ENCODE assay signal across 37 mouse cellular contexts in genomic region chr11:88248636-88249035, GRCm38 (mm10). TPM values are rescaled to one million over a fixed set of nuclear protein-coding genes. Genes with fewer than 3 reads are reported as not detected.
DNase-seq lines count a peak whose midpoint lies in the region; ATAC-seq lines count a peak whose summit lies in the region.
"Had no signal": no experiment of that assay in that cellular context is flagged by ENCODE, and none has a peak within 500 bp of the region (broad histone marks: within the 10 kb centered on the region; RNA-seq: fewer than 3 reads in every experiment).

No protein-coding gene starts in this region.

- no peak for ATAC-seq in limb, embryonic 12.5 days (ENCODE audit: insufficient number of reproducible peaks, insufficient read depth, low FRiP score, low TSS enrichment, low read depth)
- no peak for ATAC-seq in neural tube, embryonic 12.5 days (ENCODE audit: low FRiP score, low read depth)
- ATAC-seq in neural tube, embryonic 15.5 days (ENCODE audit: low FRiP score) = no peak
- no peak for ATAC-seq in neural tube, embryonic 13.5 days (ENCODE audit: low read depth)
- ATAC-seq: forebrain, embryonic 15.5 days; inflammation-experienced regulatory T-cells, adult 6 months; liver, embryonic 12.5 days; liver, postnatal 0 days had no signal

- no peak overlapping the region for H3K4me3 ChIP-seq in limb, embryonic 12.5 days (replicated peaks)
- no peak overlapping the region for H3K4me3 ChIP-seq in limb, embryonic 10.5 days
- H3K4me3 ChIP-seq in neural tube, embryonic 12.5 days = no peak overlapping the region
- H3K4me3 ChIP-seq in neural tube, embryonic 15.5 days (replicated peaks) = no peak overlapping the region
- H3K4me3 ChIP-seq in neural tube, embryonic 13.5 days = no peak overlapping the region
- H3K4me3 ChIP-seq: forebrain, embryonic 15.5 days; heart, embryonic 12.5 days; limb, embryonic 13.5 days; liver, embryonic 12.5 days; myocyte had no signal

- DNase-seq in gastrocnemius, adult 18-20 months (ENCODE audit: low spot score) = peak; percentile 42
- no peak for DNase-seq in gastrocnemius, postnatal 4 days (ENCODE audit: low spot score in 2 of 2)
- DNase-seq in limb, embryonic 10.5 days (ENCODE audit: low spot score) = no peak
- DNase-seq in urinary bladder, postnatal 25 days (ENCODE audit: low spot score) = no peak
- DNase-seq: cerebellum, adult 2 months; cerebellum, postnatal 25 days; heart, adult 18-20 months; heart, postnatal 4 days; kidney, adult 11 months; kidney, postnatal 14 days; liver, postnatal 0 days; lung, postnatal 36 days; thymus, adult 2 months; thymus, postnatal 36 days had no signal

- H3K27me3 ChIP-seq in limb, embryonic 12.5 days = peaks cover 13% of the 10 kb centered on the region; the same call in 1 of the 2 replicates
- H3K27me3 ChIP-seq in limb, embryonic 10.5 days (ENCODE audit: low read depth, poor library complexity, severe bottlenecking) = peaks cover 10% of the 10 kb centered on the region; the same call in 1 of the 2 replicates
- H3K27me3 ChIP-seq in neural tube, embryonic 12.5 days (replicated peaks) = no peaks in the 10 kb centered on the region
- H3K27me3 ChIP-seq in neural tube, embryonic 15.5 days (replicated peaks) = no peaks in the 10 kb centered on the region
- H3K27me3 ChIP-seq in neural tube, embryonic 13.5 days = no peaks in the 10 kb centered on the region
- H3K27me3 ChIP-seq: heart, embryonic 12.5 days had no signal

- 59% methylated on average over 5 of the region's 5 CpGs for WGBS in limb, embryonic 12.5 days
- 63% methylated on average over 5 of the region's 5 CpGs for WGBS in limb, embryonic 10.5 days
- 57% methylated on average over 5 of the region's 5 CpGs for WGBS in neural tube, embryonic 12.5 days
- 58% methylated on average over 5 of the region's 5 CpGs for WGBS in neural tube, embryonic 15.5 days
- 53% methylated on average over 5 of the region's 5 CpGs for WGBS in neural tube, embryonic 13.5 days

- no peak overlapping the region for H3K4me2 ChIP-seq in limb, embryonic 12.5 days
- no peak overlapping the region for H3K4me2 ChIP-seq in neural tube, embryonic 12.5 days (replicated peaks)
- no peak overlapping the region for H3K4me2 ChIP-seq in neural tube, embryonic 15.5 days
- H3K4me2 ChIP-seq in neural tube, embryonic 13.5 days = no peak overlapping the region
- H3K4me2 ChIP-seq: forebrain, embryonic 15.5 days; heart, embryonic 12.5 days; limb, embryonic 13.5 days; liver, embryonic 12.5 days had no signal

- no peak overlapping the region for H3K27ac ChIP-seq in limb, embryonic 12.5 days
- H3K27ac ChIP-seq in limb, embryonic 10.5 days = no peak overlapping the region
- peak overlapping the region; percentile 3; the same call in 1 of the 2 replicates for H3K27ac ChIP-seq in neural tube, embryonic 12.5 days
- no peak overlapping the region for H3K27ac ChIP-seq in neural tube, embryonic 15.5 days (replicated peaks)
- H3K27ac ChIP-seq in neural tube, embryonic 13.5 days (replicated peaks) = 0 out of 2 replicates have a peak overlapping the region, but pooled peaks have one; percentile 33
- H3K27ac ChIP-seq: forebrain, embryonic 15.5 days; limb, embryonic 13.5 days; liver, embryonic 12.5 days had no signal

- H3K36me3 ChIP-seq in limb, embryonic 12.5 days = no peaks in the 10 kb centered on the region
- no peaks in the 10 kb centered on the region for H3K36me3 ChIP-seq in limb, embryonic 10.5 days
- no peaks in the 10 kb centered on the region for H3K36me3 ChIP-seq in neural tube, embryonic 12.5 days
- H3K36me3 ChIP-seq in neural tube, embryonic 15.5 days = no peaks in the 10 kb centered on the region
- no peaks in the 10 kb centered on the region for H3K36me3 ChIP-seq in neural tube, embryonic 13.5 days
- H3K36me3 ChIP-seq: forebrain, embryonic 15.5 days; heart, embryonic 12.5 days; limb, embryonic 13.5 days; liver, embryonic 12.5 days had no signal

- no peaks in the 10 kb centered on the region for H3K9me3 ChIP-seq in limb, embryonic 12.5 days
- H3K9me3 ChIP-seq in limb, embryonic 10.5 days (replicated peaks) = no peaks in the 10 kb centered on the region
- H3K9me3 ChIP-seq in neural tube, embryonic 12.5 days = no peaks in the 10 kb centered on the region
- H3K9me3 ChIP-seq in neural tube, embryonic 15.5 days (replicated peaks) = no peaks in the 10 kb centered on the region
- no peaks in the 10 kb centered on the region for H3K9me3 ChIP-seq in neural tube, embryonic 13.5 days
- H3K9me3 ChIP-seq: forebrain, embryonic 15.5 days; heart, embryonic 12.5 days; limb, embryonic 13.5 days; liver, embryonic 12.5 days had no signal

- H3K9ac ChIP-seq in limb, embryonic 12.5 days (replicated peaks) = 0 out of 2 replicates have a peak overlapping the region, but pooled peaks have one; percentile 31
- H3K9ac ChIP-seq in neural tube, embryonic 12.5 days = 0 out of 2 replicates have a peak overlapping the region, but pooled peaks have one; percentile 3
- H3K9ac ChIP-seq in neural tube, embryonic 15.5 days (replicated peaks) = no peak overlapping the region
- no peak overlapping the region for H3K9ac ChIP-seq in neural tube, embryonic 13.5 days
- H3K9ac ChIP-seq: forebrain, embryonic 15.5 days; heart, embryonic 12.5 days; limb, embryonic 13.5 days; liver, embryonic 12.5 days; liver, postnatal 0 days had no signal

- H3K4me1 ChIP-seq in limb, embryonic 12.5 days (replicated peaks) = peaks cover 31% of the 10 kb centered on the region
- H3K4me1 ChIP-seq in limb, embryonic 10.5 days = peaks cover 34% of the 10 kb centered on the region
- peaks cover 45% of the 10 kb centered on the region for H3K4me1 ChIP-seq in neural tube, embryonic 12.5 days
- H3K4me1 ChIP-seq in neural tube, embryonic 15.5 days = peaks cover 31% of the 10 kb centered on the region
- H3K4me1 ChIP-seq in neural tube, embryonic 13.5 days (replicated peaks) = peaks cover 47% of the 10 kb centered on the region

RNA-seq across cellular contexts. Expression of gene Mrps23, which starts 44.4 kb away (rescaled TPM):
- 100 to 1,000 TPM; 147 to 169 TPM for total RNA-seq in gastrocnemius, adult 18-20 months (2021)
- 100 to 1,000 TPM in 1 of 2 experiments, 10 to 100 TPM in 1; 97.6 to 102 TPM for total RNA-seq in gastrocnemius, postnatal 4 days (2021)
- polyA plus RNA-seq in limb, embryonic 12.5 days (2016; fragmentation: Nextera tagmentation; extraction: Ambion mirVana) = 53.2 and 59.5 TPM in 2 replicates
- polyA plus RNA-seq in limb, embryonic 10.5 days (2016; fragmentation: Nextera tagmentation; extraction: Ambion mirVana) = 57.9 and 68.1 TPM in 2 replicates
- polyA plus RNA-seq in neural tube, embryonic 12.5 days (2016; fragmentation: Nextera tagmentation; extraction: Ambion mirVana) = 70.1 and 71.6 TPM in 2 replicates
- polyA plus RNA-seq in neural tube, embryonic 15.5 days (2015; fragmentation: Nextera tagmentation; extraction: Ambion mirVana) = 64.9 and 66.2 TPM in 2 replicates
- polyA plus RNA-seq in neural tube, embryonic 13.5 days (2015; fragmentation: Nextera tagmentation; extraction: Ambion mirVana) = 64.2 and 69.4 TPM in 2 replicates

RNA-seq across cellular contexts. Expression of gene Ccdc182, which starts 45.2 kb away (rescaled TPM):
- not detected for total RNA-seq in gastrocnemius, adult 18-20 months (2021)
- not detected for total RNA-seq in gastrocnemius, postnatal 4 days (2021)
- polyA plus RNA-seq in limb, embryonic 12.5 days (2016; fragmentation: Nextera tagmentation; extraction: Ambion mirVana) = 0.29 and 0.40 TPM in 2 replicates
- polyA plus RNA-seq in limb, embryonic 10.5 days (2016; fragmentation: Nextera tagmentation; extraction: Ambion mirVana) = not detected in 2 replicates
- 11.4 and 14.5 TPM in 2 replicates for polyA plus RNA-seq in neural tube, embryonic 12.5 days (2016; fragmentation: Nextera tagmentation; extraction: Ambion mirVana)
- polyA plus RNA-seq in neural tube, embryonic 15.5 days (2015; fragmentation: Nextera tagmentation; extraction: Ambion mirVana) = 0.13 and 0.15 TPM in 2 replicates
- polyA plus RNA-seq in neural tube, embryonic 13.5 days (2015; fragmentation: Nextera tagmentation; extraction: Ambion mirVana) = 3.1 and 4.1 TPM in 2 replicates
- total RNA-seq: adrenal gland, adult 18-20 months; adrenal gland, postnatal 4 days; gastrocnemius, adult 8-10 months; heart, adult 18-20 months; heart, postnatal 4 days; layer of hippocampus, adult 18-20 months; layer of hippocampus, postnatal 10 days; left cerebral cortex, adult 18-20 months; left cerebral cortex, postnatal 14 days; megakaryocyte, adult 5-6 weeks; MEL; midbrain, postnatal 0 days had no signal
- polyA plus RNA-seq: frontal cortex, adult 2 months; heart, embryonic 12.5 days; heart, postnatal 0 days; inflammation-experienced regulatory T-cells, adult 6 months; liver, postnatal 0 days; lung, embryonic 16.5 days; myocyte; thymus, adult 2 months had no signal

Comparison
In these comparisons a context has a peak if more than half of its experiments do, and no peak if none do; other contexts are left out.
1. H3K27ac ChIP-seq: peak in neural tube, embryonic 12.5 days (single experiment) and neural tube, embryonic 13.5 days (single experiment); none in limb, embryonic 12.5 days (single experiment), limb, embryonic 10.5 days (single experiment) and neural tube, embryonic 15.5 days (single experiment).
2. H3K9ac ChIP-seq: peak in limb, embryonic 12.5 days (single experiment) and neural tube, embryonic 12.5 days (single experiment); none in neural tube, embryonic 15.5 days (single experiment) and neural tube, embryonic 13.5 days (single experiment).